Mouse (Mus musculus) forebrain, embryonic 10.5 days (tissue): Measurements from ENCODE around the gene Gkn3. TPM values are rescaled to one million over a fixed set of nuclear protein-coding genes. Genes with fewer than 3 reads are reported as not detected.
A peak's percentile ranks its signal among the peaks of the same experiment; 100 is the strongest.

Experiments used
- DNase-seq: peaks from one replicate; pipeline ENCODE4 v3.0.0-alpha.2; 2017; ENCODE audit warnings: low spot score; ENCODE audit errors: extremely low spot score
- H3K27ac ChIP-seq: fragments of 300-500 bp; sonication (generic); 2 replicates; pipeline ENCODE4 v1.5.1; 2016; ENCODE audit warnings: mild to moderate bottlenecking
- H3K27me3 ChIP-seq: fragments of 300-500 bp; sonication (generic); 2 replicates; pipeline ENCODE4 v1.6.1; 2016; ENCODE audit warnings: mild to moderate bottlenecking; ENCODE audit not compliant: poor library complexity, severe bottlenecking
- H3K36me3 ChIP-seq: fragments of 300-500 bp; sonication (generic); replicated peaks from 2 replicates; pipeline ENCODE4 v1.6.1; 2016; ENCODE audit warnings: mild to moderate bottlenecking, moderate library complexity
- H3K4me1 ChIP-seq: fragments of 300-500 bp; sonication (generic); 2 replicates; pipeline ENCODE4 v1.6.1; 2016
- H3K4me3 ChIP-seq: fragments of 300-500 bp; sonication (generic); 2 replicates; pipeline ENCODE4 v1.5.1; 2016; ENCODE audit warnings: mild to moderate bottlenecking, moderate library complexity
- H3K9me3 ChIP-seq: fragments of 300-500 bp; sonication (generic); 2 replicates; pipeline ENCODE4 v1.6.1; 2016; ENCODE audit warnings: mild to moderate bottlenecking, moderate library complexity
- WGBS: fragments of 180-500 bp; shearing (Covaris S2); methylation state at CpG from one replicate; pipeline ENCODE4 v1.1.7; 2016; 5-methylcytosine and 5-hydroxymethylcytosine counted together
- polyA plus RNA-seq: library from polyadenylated mRNA; unstranded; fragments of >200 nt; fragmentation: Nextera tagmentation; extraction: Ambion mirVana; gene quantifications from 2 replicates; pipeline ENCODE4 v1.2.1, GENCODE M21; 2016

Gkn3 gene
- polyA plus RNA-seq: not detected in 2 replicates

DNA sequence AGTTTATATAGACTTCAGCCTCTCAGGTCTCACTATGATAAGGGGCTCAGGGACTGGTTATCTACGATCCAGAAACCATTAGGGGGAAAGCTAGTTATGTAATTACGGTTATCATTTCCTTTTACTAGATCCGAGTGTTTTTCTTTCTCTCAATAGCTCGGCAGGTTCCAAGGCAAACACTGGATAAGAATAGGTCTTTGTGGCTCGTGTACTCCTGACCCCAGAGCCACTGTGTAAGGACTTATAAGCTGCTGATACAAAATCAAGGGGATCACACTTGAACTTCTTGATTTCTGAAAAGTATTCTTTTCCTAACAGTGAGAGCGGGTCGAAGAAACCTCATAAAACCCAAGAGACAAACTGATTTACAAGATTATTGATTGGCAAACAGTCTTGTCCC lies at the start of gene Gkn3:
Gkn3 (minus strand) TSS at position 59 of the 400 bp plus-strand sequence.
- no peak within 1 kb of the TSS for H3K4me3 ChIP-seq

DNA sequence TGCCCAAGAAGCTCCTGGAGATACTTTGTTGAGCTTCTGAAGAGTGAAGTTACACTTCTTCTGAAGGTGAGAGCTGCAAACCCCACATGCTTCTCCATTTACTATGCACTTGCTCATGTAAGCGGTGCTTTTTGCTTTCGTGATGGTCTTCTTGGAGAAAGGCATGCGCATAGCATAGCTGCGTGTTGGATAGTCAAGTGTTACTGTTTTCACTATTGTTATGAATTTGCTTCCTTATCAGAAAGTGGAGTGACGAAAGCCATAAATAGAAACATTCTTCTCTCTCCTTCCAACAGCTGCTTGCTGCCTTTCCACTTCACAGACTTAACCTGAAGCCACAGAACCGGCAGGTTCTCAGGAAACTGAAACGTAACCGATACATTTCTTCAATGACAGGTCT lies 48.0 kb upstream of the Gkn3 start:
- Histone ChIP-seq H3K27me3 (no peaks in the 10 kb centered on the region), H3K4me1 (peaks cover 4% of the 10 kb centered on the region), H3K27ac (no peak overlapping the region), H3K4me3 (no peak overlapping the region), H3K36me3 (no peaks in the 10 kb centered on the region), H3K9me3 (no peaks in the 10 kb centered on the region)
- WGBS: 92% methylated on average over 8 of the region's 8 CpGs
- DNase-seq: no peak

More for the DNA sequence above, at the start of gene Gkn3:
- no peaks in the 10 kb centered on the region for H3K36me3 ChIP-seq
- WGBS: 73% methylated on average over 7 of the region's 7 CpGs
- peaks cover 31% of the 10 kb centered on the region for H3K27me3 ChIP-seq
- no peak for DNase-seq
- no peak within 1 kb of the TSS for H3K27ac ChIP-seq
- H3K9me3 ChIP-seq: no peaks in the 10 kb centered on the region
- H3K4me1 ChIP-seq: peaks cover 29% of the 10 kb centered on the region

DNA sequence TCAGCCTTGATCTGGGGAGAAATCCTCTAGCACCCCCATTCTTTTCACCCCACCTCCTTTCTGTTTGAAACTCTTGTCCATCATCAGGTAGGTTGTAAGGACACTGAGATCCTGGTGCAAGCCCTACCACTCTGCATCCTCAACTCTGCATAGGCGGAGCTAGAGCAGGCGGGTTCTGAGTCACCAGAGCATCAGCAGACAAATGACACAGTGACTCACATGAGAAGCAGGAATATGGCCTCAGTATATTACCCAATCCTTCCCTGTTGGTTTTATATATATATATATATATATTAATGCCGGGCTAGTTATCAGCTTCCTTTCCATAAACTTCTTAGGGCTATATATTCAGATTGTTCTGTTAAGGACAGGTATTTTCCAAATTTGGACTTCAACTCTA lies 47.1 kb upstream of the Gkn3 start:
- 92% methylated on average over 3 of the region's 3 CpGs for WGBS
- Histone ChIP-seq H3K9me3 (no peaks in the 10 kb centered on the region), H3K36me3 (no peaks in the 10 kb centered on the region), H3K27me3 (no peaks in the 10 kb centered on the region), H3K27ac (no peak overlapping the region), H3K4me3 (no peak overlapping the region), H3K4me1 (peaks cover 4% of the 10 kb centered on the region)
- no peak for DNase-seq

GRCm38 (mm10) chr6:87428487-87429044 lies 39.8 kb upstream of the Gkn3 start, which contains the start of gene Bmp10:
Gene Bmp10 (plus strand): TSS chr6:87428994.
- DNase-seq: no peak
- no peaks in the 10 kb centered on the region for H3K9me3 ChIP-seq
- no peaks in the 10 kb centered on the region for H3K27me3 ChIP-seq
- peaks cover 21% of the 10 kb centered on the region for H3K4me1 ChIP-seq
- 78% methylated on average over 7 of the region's 7 CpGs for WGBS
- no peak within 1 kb of the TSS for H3K27ac ChIP-seq
- no peak within 1 kb of the TSS for H3K4me3 ChIP-seq
- no peaks in the 10 kb centered on the region for H3K36me3 ChIP-seq

- peaks cover 21% of the 10 kb centered on the region for H3K4me1 ChIP-seq
- H3K27ac ChIP-seq: no peak overlapping the region
- no peaks in the 10 kb centered on the region for H3K36me3 ChIP-seq
- H3K9me3 ChIP-seq: no peaks in the 10 kb centered on the region
- 50% methylated on average over 8 of the region's 8 CpGs for WGBS
- no peak overlapping the region for H3K4me3 ChIP-seq
- DNase-seq: no peak
- no peaks in the 10 kb centered on the region for H3K27me3 ChIP-seq
Observed at GRCm38 (mm10) chr6:87427616-87428015, 38.9 kb upstream of the Gkn3 start.

DNA sequence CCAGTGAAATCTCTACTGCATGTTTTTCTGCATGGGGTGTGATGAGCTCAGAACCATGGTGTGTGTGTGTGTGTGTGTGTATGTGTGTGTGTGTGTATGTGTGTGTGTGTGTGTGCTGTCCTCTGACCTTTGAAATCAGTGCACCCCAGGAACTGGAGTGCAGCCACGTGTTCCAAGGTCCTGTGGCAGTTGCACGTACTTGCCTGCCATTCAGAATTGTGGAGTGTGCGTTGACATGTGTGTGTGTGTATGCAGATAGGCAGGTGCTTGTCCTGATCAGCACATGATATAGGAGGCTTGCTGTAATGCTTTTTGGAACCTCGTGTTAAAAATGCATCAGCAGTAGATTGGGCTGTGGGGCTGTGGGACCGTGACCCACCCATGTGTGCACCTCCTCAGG lies 38.2 kb upstream of the Gkn3 start:
- H3K9me3 ChIP-seq: no peaks in the 10 kb centered on the region
- H3K4me3 ChIP-seq: no peak overlapping the region
- no peaks in the 10 kb centered on the region for H3K36me3 ChIP-seq
- H3K27ac ChIP-seq: no peak overlapping the region
- no peak for DNase-seq
- H3K4me1 ChIP-seq: peaks cover 21% of the 10 kb centered on the region
- WGBS: 86% methylated on average over 5 of the region's 5 CpGs
- H3K27me3 ChIP-seq: no peaks in the 10 kb centered on the region

DNA sequence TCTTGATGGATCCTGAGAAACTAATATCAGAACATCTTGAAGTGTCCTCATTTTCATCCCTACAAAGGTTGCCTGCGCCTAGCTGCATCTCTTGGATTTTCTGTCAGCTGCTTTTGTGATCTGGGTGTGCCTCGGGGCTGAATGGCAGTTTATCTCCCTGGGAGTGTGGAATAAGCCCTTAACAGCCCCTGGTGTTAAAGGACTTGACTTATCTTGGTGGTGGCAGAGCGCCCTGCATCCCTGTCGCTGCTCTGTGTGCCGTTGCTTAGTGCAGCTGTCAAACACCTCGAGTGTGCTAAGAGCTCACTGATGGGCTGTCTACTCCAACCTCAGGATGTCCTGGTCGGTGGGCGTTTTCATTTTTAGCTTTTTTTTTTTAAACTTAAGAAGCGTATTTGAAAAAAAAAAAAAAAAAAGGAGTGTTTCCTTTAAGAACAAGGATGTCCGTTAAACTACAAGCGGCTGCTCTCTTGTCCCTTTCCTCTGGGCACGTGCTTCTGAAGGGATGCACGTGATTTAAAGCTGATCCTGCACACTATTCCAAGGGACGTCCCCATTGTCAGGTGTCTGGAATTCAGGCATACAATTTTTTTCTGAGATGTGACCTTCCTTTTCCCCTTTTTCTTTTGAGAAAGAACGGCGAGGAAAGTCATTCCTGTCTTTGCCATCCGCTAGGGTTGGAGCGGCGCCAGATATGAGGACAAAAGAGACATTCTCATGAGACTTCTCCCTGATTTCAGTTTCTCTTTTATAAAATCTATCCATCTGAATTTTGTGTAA lies 35.5 kb upstream of the Gkn3 start:
- H3K27me3 ChIP-seq: no peaks in the 10 kb centered on the region
- 84% methylated on average over 19 of the region's 19 CpGs for WGBS
- no peaks in the 10 kb centered on the region for H3K36me3 ChIP-seq
- H3K9me3 ChIP-seq: no peaks in the 10 kb centered on the region
- H3K27ac ChIP-seq: no peak overlapping the region
- H3K4me1 ChIP-seq: peaks cover 21% of the 10 kb centered on the region
- DNase-seq: no peak
- no peak overlapping the region for H3K4me3 ChIP-seq

DNA sequence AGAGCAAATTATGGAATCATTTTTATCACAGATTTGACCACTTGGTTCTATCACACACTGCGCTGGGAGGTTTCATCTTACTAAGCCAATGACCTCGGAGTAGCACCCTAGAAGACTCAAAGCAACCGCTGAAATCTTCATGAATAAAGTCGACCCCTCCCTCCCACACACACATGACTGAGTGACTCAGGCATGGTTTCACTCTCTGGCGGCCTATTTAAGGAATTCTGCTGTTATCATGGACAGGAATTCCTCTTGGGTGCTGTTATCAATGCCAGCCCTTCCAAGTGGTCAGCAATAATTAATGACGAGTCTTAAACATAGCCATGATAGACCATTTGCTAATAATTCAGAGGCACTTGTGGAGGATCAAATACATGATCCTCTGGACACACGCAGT lies 33.6 kb upstream of the Gkn3 start:
- no peak overlapping the region for H3K4me3 ChIP-seq
- WGBS: 89% methylated on average over 7 of the region's 7 CpGs
- H3K4me1 ChIP-seq: peaks cover 4% of the 10 kb centered on the region
- no peaks in the 10 kb centered on the region for H3K36me3 ChIP-seq
- no peaks in the 10 kb centered on the region for H3K9me3 ChIP-seq
- no peak for DNase-seq
- H3K27ac ChIP-seq: no peak overlapping the region
- no peaks in the 10 kb centered on the region for H3K27me3 ChIP-seq

DNA sequence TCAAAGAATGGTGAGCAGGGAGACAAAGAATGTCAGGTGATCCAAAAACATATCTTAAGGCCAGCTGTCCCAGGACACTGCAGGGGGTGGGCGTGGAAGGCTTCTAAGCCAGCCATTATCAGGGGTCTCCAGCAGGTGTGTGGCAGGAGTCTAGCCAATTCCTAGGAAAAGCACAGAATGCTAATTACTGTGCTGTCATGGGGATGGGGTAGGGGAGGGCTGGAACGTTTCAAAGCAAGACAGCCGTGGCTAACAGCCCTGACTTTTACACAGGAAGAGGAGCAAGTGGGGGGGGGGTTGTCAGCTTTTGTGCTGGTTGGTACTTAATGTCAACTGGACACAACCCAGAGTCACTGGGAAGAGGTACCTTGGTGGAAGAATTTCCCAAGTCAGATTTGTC lies 23.3 kb upstream of the Gkn3 start:
- Histone ChIP-seq H3K4me3 (no peak overlapping the region), H3K4me1 (peaks cover 4% of the 10 kb centered on the region), H3K36me3 (no peaks in the 10 kb centered on the region), H3K9me3 (no peaks in the 10 kb centered on the region), H3K27me3 (no peaks in the 10 kb centered on the region), H3K27ac (no peak overlapping the region)
- DNase-seq: no peak
- 38% methylated on average over 3 of the region's 3 CpGs for WGBS

DNA sequence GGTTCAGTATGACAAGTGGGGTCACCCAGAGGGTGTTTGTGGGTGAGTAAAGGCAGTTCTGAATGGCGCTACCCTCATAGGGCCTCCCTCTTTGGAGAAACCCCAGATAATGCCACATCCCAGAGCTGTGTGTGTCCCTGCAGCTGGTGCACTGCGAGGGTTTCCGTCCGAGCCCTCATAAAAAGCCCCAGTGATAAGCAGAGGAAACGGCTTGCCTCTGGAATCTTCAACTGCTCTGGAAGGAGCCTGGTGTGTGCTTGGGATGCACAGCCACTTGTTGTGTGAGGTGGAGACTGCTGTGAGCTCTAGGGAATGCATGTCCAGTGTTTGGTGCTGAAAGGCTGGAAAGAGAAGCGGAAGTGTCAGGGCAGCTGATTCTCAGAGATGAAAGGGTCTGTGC lies 12.7 kb upstream of the Gkn3 start:
- WGBS: 84% methylated on average over 6 of the region's 6 CpGs
- no peak for DNase-seq
- no peaks in the 10 kb centered on the region for H3K36me3 ChIP-seq
- no peak overlapping the region for H3K27ac ChIP-seq
- H3K4me3 ChIP-seq: no peak overlapping the region
- H3K9me3 ChIP-seq: no peaks in the 10 kb centered on the region
- no peaks in the 10 kb centered on the region for H3K27me3 ChIP-seq
- no peaks in the 10 kb centered on the region for H3K4me1 ChIP-seq

- Histone ChIP-seq H3K4me3 (no peak overlapping the region), H3K27ac (no peak overlapping the region), H3K9me3 (no peaks in the 10 kb centered on the region), H3K4me1 (no peaks in the 10 kb centered on the region), H3K36me3 (no peaks in the 10 kb centered on the region), H3K27me3 (no peaks in the 10 kb centered on the region)
- 80% methylated on average over 4 of the region's 4 CpGs for WGBS
- DNase-seq: no peak
Observed at GRCm38 (mm10) chr6:87399886-87400566, 11.3 kb upstream of the Gkn3 start.

DNA sequence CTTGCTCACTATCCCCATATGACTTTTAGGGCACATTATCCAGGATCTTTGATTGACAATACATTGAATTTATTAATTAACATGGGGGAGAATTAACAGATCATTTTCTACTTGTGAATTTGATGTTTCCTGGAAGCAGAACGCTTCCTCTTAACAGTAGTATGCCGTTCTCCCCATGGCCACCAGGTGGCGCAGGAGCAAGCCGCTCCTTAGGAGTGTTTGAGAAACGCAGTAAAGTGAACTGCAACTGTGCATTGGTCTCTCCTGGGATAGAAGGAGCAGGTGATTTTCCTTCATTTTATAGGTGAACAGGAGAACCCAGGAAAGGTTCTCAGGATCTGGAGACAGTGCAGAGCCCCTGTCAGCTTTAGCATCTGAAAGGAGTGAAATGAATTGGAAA lies 10.4 kb upstream of the Gkn3 start:
- no peak overlapping the region for H3K4me3 ChIP-seq
- no peaks in the 10 kb centered on the region for H3K9me3 ChIP-seq
- DNase-seq: peak; percentile 75
- H3K27me3 ChIP-seq: no peaks in the 10 kb centered on the region
- H3K36me3 ChIP-seq: no peaks in the 10 kb centered on the region
- WGBS: 2% methylated on average over 5 of the region's 5 CpGs
- H3K4me1 ChIP-seq: no peaks in the 10 kb centered on the region
- H3K27ac ChIP-seq: no peak overlapping the region

GRCm38 (mm10) chr6:87394783-87395182 lies 6.0 kb upstream of the Gkn3 start:
- WGBS: 89% methylated on average over 9 of the region's 9 CpGs
- DNase-seq: no peak
- H3K27me3 ChIP-seq: no peaks in the 10 kb centered on the region
- H3K4me1 ChIP-seq: peaks cover 7% of the 10 kb centered on the region
- H3K4me3 ChIP-seq: no peak overlapping the region
- H3K9me3 ChIP-seq: no peaks in the 10 kb centered on the region
- no peaks in the 10 kb centered on the region for H3K36me3 ChIP-seq
- H3K27ac ChIP-seq: no peak overlapping the region
